Mouse (Mus musculus) CD4-positive, CD25-positive, alpha-beta regulatory T cell, adult 9 weeks (primary cell): ENCODE results near the gene Vmn1r185. TPM values are rescaled to one million over a fixed set of nuclear protein-coding genes. Genes with fewer than 3 reads are reported as not detected.

ENCODE experiments used
- polyA plus RNA-seq: library from polyadenylated mRNA; unstranded; fragments of 100-300 nt; shearing (Covaris generic); gene quantifications from one replicate; pipeline ENCODE4 v1.2.1, GENCODE M21; 2017

Vmn1r185 gene
- polyA plus RNA-seq, result 0.07 TPM

DNA sequence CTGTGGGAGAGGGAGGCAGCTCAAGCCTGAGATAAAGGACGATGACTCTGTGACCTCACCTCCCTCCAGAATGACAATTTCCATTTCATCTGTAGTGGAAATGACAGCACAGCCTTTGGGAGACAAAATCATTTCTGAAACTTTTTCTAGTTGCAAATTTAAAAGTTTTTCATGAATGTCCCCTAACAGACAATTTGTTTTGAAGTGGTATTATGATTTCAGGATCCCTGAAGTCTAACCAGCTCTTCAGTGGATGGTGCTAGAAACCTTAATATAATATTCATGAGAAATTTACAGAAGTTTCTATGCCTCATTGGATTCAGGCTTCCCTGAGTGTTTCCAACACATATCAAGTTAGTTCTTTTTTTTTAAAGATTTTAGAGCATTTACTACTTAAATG lies at the start of gene Vmn1r185:
Vmn1r185 (minus strand) TSS at position 101 of the 400 bp plus-strand sequence.

Other genes starting within 250 kb of the Vmn1r185 start
- not detected for gene Nlrp9c, start 214.8 kb downstream of the Vmn1r185 start, polyA plus RNA-seq
- not detected for gene Nlrp4a, start 183.4 kb downstream of the Vmn1r185 start, polyA plus RNA-seq
- not detected for gene Nlrp9a, start 83.4 kb downstream of the Vmn1r185 start, polyA plus RNA-seq
- gene Cyp2b23, start 68.0 kb upstream of the Vmn1r185 start, polyA plus RNA-seq, result not detected
- gene Cyp2b19, start 138.7 kb upstream of the Vmn1r185 start, polyA plus RNA-seq, result not detected
- not detected for gene Cyp2g1, start 190.4 kb upstream of the Vmn1r185 start, polyA plus RNA-seq
- not detected for gene Cyp2a5, start 216.8 kb upstream of the Vmn1r185 start, polyA plus RNA-seq